Mouse (Mus musculus): Measurements from ENCODE around the gene Gm49353.

DNA sequence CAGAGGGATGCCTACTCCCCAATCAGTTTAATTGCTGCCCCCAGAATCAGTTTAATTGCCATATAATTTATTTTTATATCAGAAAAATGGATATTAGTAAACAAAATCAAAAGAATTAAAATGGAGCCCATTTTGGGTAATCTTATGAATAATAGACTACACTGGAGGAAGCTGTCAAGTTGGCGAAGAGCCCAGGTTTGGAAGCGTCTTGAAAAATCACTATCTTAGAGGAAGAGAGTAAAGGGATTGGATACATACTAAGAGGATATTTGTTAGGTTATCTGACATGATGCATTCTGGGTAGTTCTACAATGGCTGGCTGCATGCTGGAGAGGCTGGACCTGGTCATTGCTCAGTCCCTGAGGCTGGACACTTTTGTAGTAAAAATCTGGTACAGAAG lies 32.5 kb downstream of the Gm49353 start:
- TF ChIP-seq CTCF (IDR thresholded peaks at IDR 0.05; ENCODE audit: low read depth, low read length) = no peak
- no peak for TF ChIP-seq POLR2A (IDR thresholded peaks at IDR 0.05; ENCODE audit: borderline replicate concordance, low read depth, low read length)
